Mouse (Mus musculus) brain, embryonic 14.5 days (tissue): Measurements from ENCODE around the gene Sgf29. TPM values are rescaled to one million over a fixed set of nuclear protein-coding genes. Genes with fewer than 3 reads are reported as not detected.

Experiments used
- DNase-seq: peaks from one replicate; pipeline ENCODE4 v3.0.0-alpha.2; 2011; ENCODE audit warnings: low read depth
- CTCF ChIP-seq: fragments of 200-500 bp; IDR thresholded peaks from 2 replicates; pipeline ENCODE4 v1.5.1; 2012; ENCODE audit warnings: inconsistent platforms, mild to moderate bottlenecking, moderate library complexity, borderline replicate concordance; ENCODE audit not compliant: insufficient read depth, insufficient read length; ENCODE audit errors: extremely low read depth
- POLR2A ChIP-seq: fragments of 200-500 bp; IDR thresholded peaks from 2 replicates; pipeline ENCODE4 v1.6.1; 2012; ENCODE audit warnings: mild to moderate bottlenecking, inconsistent platforms, borderline replicate concordance; ENCODE audit not compliant: poor library complexity, insufficient read depth, insufficient read length, severe bottlenecking; ENCODE audit errors: extremely low read depth
- polyA plus RNA-seq: library from polyadenylated mRNA; depleted of rRNA; stranded (reverse); fragments of >200 nt; gene quantifications from 2 replicates; pipeline ENCODE4 v1.2.3, GENCODE M21; 2012

The Sgf29 gene
- polyA plus RNA-seq, 1 experiment = 61.5 TPM

GRCm38 (mm10) chr7:126645708-126646107 lies 3.4 kb upstream of the Sgf29 start:
- no peak for DNase-seq

GRCm38 (mm10) chr7:126648486-126648885 lies 623 bp upstream of the Sgf29 start:
- peak; percentile 15 for DNase-seq
- no peak for TF ChIP-seq POLR2A
- no peak for TF ChIP-seq CTCF

More at GRCm38 (mm10) chr7:126645708-126646107, 3.4 kb upstream of the Sgf29 start:
- TF ChIP-seq CTCF (no peak), POLR2A (no peak)

GRCm38 (mm10) chr7:126650852-126651251 lies 1.7 kb downstream of the Sgf29 start:
- no peak for DNase-seq
- TF ChIP-seq CTCF (no peak), POLR2A (no peak)

- TF ChIP-seq POLR2A (no peak), CTCF (no peak)
- no peak for DNase-seq
Observed at GRCm38 (mm10) chr7:126653991-126654390, 4.9 kb downstream of the Sgf29 start.

- TF ChIP-seq POLR2A (no peak), CTCF (no peak)
- no peak for DNase-seq
Observed at GRCm38 (mm10) chr7:126655695-126656094, 6.6 kb downstream of the Sgf29 start.

- TF ChIP-seq POLR2A (no peak), CTCF (no peak)
- DNase-seq = no peak
Observed at GRCm38 (mm10) chr7:126657522-126657921, 8.4 kb downstream of the Sgf29 start.

- DNase-seq = no peak
- TF ChIP-seq CTCF = no peak
- TF ChIP-seq POLR2A = no peak
Observed at GRCm38 (mm10) chr7:126659771-126660170, 10.7 kb downstream of the Sgf29 start.

- no peak for DNase-seq
- TF ChIP-seq POLR2A = no peak
- no peak for TF ChIP-seq CTCF
Observed at GRCm38 (mm10) chr7:126663646-126664045, 14.5 kb downstream of the Sgf29 start.

GRCm38 (mm10) chr7:126665269-126665668 lies 16.2 kb downstream of the Sgf29 start:
- TF ChIP-seq POLR2A = no peak
- TF ChIP-seq CTCF = no peak
- DNase-seq = no peak

- no peak for TF ChIP-seq CTCF
- TF ChIP-seq POLR2A = no peak
- DNase-seq = no peak
Observed at GRCm38 (mm10) chr7:126667495-126668090, 18.5 kb downstream of the Sgf29 start.

- peak; percentile 25 for DNase-seq
- no peak for TF ChIP-seq CTCF
- TF ChIP-seq POLR2A = no peak
Observed at GRCm38 (mm10) chr7:126668452-126668851, 19.3 kb downstream of the Sgf29 start.

- no peak for DNase-seq
- no peak for TF ChIP-seq POLR2A
- no peak for TF ChIP-seq CTCF
Observed at GRCm38 (mm10) chr7:126670152-126670551, 21.0 kb downstream of the Sgf29 start.

- TF ChIP-seq POLR2A = no peak
- no peak for TF ChIP-seq CTCF
- no peak for DNase-seq
Observed at GRCm38 (mm10) chr7:126672111-126672510, 23.0 kb downstream of the Sgf29 start.

GRCm38 (mm10) chr7:126675104-126675503 lies 26.0 kb downstream of the Sgf29 start:
- no peak for DNase-seq

More at GRCm38 (mm10) chr7:126675104-126675503, 26.0 kb downstream of the Sgf29 start:
- TF ChIP-seq CTCF (no peak), POLR2A (no peak)
